Mouse (Mus musculus) limb, embryonic 10.5 days (tissue): ENCODE measurements around the gene Rictor. TPM values are rescaled to one million over a fixed set of nuclear protein-coding genes. Genes with fewer than 3 reads are reported as not detected.

ENCODE experiments used
- DNase-seq: peaks from one replicate; pipeline ENCODE4 v3.0.0-alpha.2; 2017; ENCODE audit warnings: low spot score
- H3K27ac ChIP-seq: fragments of 300-500 bp; sonication (generic); 2 replicates; pipeline ENCODE4 v1.5.1; 2016; ENCODE audit warnings: mild to moderate bottlenecking
- H3K27me3 ChIP-seq: fragments of 300-500 bp; sonication (generic); 2 replicates; pipeline ENCODE4 v1.6.1; 2016; ENCODE audit warnings: low read depth, mild to moderate bottlenecking; ENCODE audit not compliant: poor library complexity, severe bottlenecking
- H3K36me3 ChIP-seq: fragments of 300-500 bp; sonication (generic); 2 replicates; pipeline ENCODE4 v1.6.1; 2016; ENCODE audit warnings: mild to moderate bottlenecking, moderate library complexity
- H3K4me1 ChIP-seq: fragments of 300-500 bp; sonication (generic); 2 replicates; pipeline ENCODE4 v1.6.1; 2016
- H3K4me3 ChIP-seq: fragments of 300-500 bp; sonication (generic); 2 replicates; pipeline ENCODE4 v1.5.1; 2016; ENCODE audit warnings: mild to moderate bottlenecking, moderate library complexity
- H3K9me3 ChIP-seq: fragments of 300-500 bp; sonication (generic); replicated peaks from 2 replicates; pipeline ENCODE4 v1.6.1; 2016; ENCODE audit warnings: mild to moderate bottlenecking
- WGBS: fragments of 180-500 bp; shearing (Covaris S2); methylation state at CpG from one replicate; pipeline ENCODE4 v1.1.7; 2016; 5-methylcytosine and 5-hydroxymethylcytosine counted together
- polyA plus RNA-seq: library from polyadenylated mRNA; unstranded; fragments of >200 nt; fragmentation: Nextera tagmentation; extraction: Ambion mirVana; gene quantifications from 2 replicates; pipeline ENCODE4 v1.2.1, GENCODE M21; 2016

Gene Rictor
- polyA plus RNA-seq, 1 experiment from 2014 or later = 37.7 TPM

DNA sequence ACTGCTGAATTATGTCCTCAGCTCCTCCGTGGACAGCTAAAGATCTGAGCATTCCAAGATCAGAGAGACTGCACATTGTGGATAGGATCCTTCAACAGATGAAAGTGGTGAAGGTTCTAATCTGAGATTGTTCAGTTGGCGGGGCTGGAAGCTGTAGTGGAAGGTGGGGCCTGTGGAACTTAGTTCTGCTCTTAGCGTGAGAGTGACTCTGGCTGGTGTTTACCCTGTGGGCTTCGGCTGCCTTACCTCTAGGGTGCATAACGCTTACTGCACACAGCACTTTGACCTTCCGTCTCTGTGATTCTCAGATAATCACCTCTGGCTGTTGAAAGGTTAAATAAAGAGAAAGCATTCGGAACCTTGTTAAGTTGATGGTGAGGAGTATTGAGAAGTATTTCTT, 6.6 kb downstream of the Rictor start:
- H3K27ac ChIP-seq = no peak overlapping the region
- H3K9me3 ChIP-seq = no peaks in the 10 kb centered on the region
- DNase-seq = no peak
- peaks cover 18% of the 10 kb centered on the region for H3K4me1 ChIP-seq
- H3K4me3 ChIP-seq = no peak overlapping the region
- no peaks in the 10 kb centered on the region for H3K27me3 ChIP-seq
- 58% methylated on average over 7 of the region's 7 CpGs for WGBS
- H3K36me3 ChIP-seq = peaks cover 13% of the 10 kb centered on the region

DNA sequence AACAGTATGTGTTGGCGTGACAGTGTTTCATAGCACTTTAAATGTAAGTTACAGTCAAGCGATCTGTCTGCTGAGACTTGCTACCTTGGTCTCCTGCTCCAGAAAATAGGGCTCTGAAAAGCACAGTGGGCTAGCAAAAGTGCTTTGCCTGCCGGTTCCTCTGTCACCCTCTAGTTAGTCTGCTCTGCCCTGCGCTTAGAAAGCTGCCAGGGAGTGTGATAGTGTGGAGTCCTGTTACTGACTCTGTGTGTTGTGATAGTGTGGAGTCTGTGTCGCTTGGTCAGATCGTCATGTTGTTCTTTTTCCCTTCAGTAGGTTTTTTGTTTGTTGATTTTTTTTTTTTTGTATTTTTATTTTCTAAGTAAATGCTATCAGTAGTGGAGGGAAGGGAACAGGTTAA, 7.1 kb downstream of the Rictor start:
- Histone ChIP-seq H3K27me3 (no peaks in the 10 kb centered on the region), H3K4me1 (peaks cover 14% of the 10 kb centered on the region), H3K9me3 (no peaks in the 10 kb centered on the region), H3K36me3 (peaks cover 17% of the 10 kb centered on the region), H3K27ac (no peak overlapping the region), H3K4me3 (no peak overlapping the region)
- no peak for DNase-seq
- WGBS = 81% methylated on average over 6 of the region's 6 CpGs

DNA sequence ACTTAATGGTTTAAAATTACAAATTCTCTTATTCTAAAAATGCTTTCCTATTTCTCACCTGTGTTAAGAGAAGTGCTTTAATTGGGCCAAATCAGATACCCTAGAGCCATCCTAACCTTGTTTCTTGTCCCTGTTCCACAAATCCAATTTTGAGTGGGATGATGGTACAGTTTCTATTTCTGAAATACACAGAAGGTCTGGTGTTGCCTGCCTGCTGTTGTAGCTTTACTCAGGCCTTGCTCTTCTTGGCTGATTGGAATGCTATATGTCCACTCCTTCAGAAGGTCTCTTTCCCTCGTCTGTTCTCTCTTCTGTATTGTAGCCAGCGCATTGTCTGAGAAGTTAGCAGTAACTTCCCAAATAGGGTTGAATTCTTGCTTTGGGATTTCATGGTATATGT, 13.2 kb downstream of the Rictor start:
- Histone ChIP-seq H3K36me3 (peaks cover 18% of the 10 kb centered on the region), H3K27me3 (no peaks in the 10 kb centered on the region), H3K4me3 (no peak overlapping the region), H3K9me3 (no peaks in the 10 kb centered on the region), H3K27ac (no peak overlapping the region), H3K4me1 (0 out of 2 replicates have a peak, but pooled peaks cover 3% of the 10 kb centered on the region)
- 88% methylated on average over 2 of the region's 2 CpGs for WGBS
- DNase-seq = no peak

DNA sequence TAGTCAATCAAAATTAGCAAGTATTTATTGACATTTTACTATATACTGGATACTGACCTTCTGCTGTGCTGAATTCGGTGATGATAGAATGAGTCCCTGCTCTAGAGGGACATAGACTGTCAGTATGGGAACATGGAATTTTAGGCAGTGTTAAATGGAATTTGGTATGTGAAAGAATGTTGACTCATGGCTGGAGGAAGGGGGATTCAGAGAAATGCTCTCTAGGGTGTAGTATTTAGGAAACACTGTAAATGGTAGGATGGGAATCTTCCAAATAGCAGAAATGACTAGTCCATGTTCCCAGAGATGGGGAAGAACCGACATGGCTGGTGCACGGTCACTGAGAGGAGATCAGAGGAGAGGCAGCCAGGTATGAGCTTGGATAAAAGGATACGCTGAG, 13.6 kb downstream of the Rictor start:
- Histone ChIP-seq H3K4me1 (0 out of 2 replicates have a peak, but pooled peaks cover 3% of the 10 kb centered on the region), H3K27me3 (no peaks in the 10 kb centered on the region), H3K4me3 (no peak overlapping the region), H3K36me3 (peaks cover 18% of the 10 kb centered on the region), H3K9me3 (no peaks in the 10 kb centered on the region), H3K27ac (no peak overlapping the region)
- DNase-seq = no peak
- 94% methylated on average over 4 of the region's 4 CpGs for WGBS

DNA sequence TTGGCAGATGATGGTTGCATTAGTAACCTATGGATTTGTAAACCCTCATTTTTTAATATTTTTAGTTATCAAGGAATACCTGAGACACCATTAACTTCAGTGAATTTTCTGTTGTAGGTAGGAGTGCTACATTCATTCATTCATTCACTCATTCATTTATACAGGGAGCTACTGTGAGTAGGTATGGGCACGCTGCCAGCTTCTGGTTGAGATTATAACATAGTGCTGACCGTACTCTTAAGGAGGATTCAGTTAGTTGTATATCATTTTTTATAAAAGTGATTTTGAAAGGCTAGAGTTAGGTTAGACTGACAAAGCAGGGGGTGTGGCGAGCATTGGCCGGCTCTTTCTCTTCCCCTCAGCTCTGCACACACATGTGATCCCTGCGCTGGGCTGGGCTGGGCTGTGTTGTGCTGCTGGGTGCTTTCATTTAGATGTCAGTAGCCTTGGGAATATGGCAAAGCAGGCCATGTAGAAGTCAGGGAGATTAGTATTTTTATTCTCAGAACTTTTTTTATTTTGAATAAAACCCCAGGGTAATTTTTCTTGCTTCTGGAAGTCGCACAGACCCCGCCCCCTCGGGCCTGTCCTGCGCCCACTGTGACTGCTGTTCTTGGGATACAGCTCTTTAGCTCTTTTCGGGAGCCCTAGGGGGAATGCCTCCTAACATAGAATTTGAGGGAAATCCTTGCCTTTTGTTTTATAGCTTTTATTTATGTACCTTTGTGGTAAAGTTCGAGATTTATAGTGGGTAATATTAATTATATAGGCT, 14.4 kb downstream of the Rictor start:
- 94% methylated on average over 11 of the region's 11 CpGs for WGBS
- Histone ChIP-seq H3K36me3 (peaks cover 18% of the 10 kb centered on the region), H3K9me3 (no peaks in the 10 kb centered on the region), H3K27ac (no peak overlapping the region), H3K27me3 (no peaks in the 10 kb centered on the region), H3K4me3 (no peak overlapping the region), H3K4me1 (peaks cover 4% of the 10 kb centered on the region; the same call in 1 of the 2 replicates)
- no peak for DNase-seq

DNA sequence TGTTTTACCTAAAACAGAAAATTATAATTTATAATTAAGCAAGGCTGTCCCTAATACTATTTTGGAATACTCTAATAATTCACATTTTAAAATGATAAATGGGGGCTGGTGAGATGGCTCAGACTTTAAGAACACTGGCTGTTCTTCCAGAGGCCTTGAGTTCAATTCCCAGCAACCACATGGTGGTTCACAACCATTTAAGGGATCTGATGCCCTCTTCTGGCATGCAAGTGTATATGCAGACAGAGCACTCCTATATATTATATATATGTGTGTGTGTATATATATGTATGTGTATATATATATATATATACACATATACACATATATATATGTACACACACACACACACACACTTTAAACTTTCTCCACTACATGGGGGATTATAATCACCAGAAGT, 15.2 kb downstream of the Rictor start:
- no peak overlapping the region for H3K27ac ChIP-seq
- DNase-seq = no peak
- H3K27me3 ChIP-seq = no peaks in the 10 kb centered on the region
- peaks cover 18% of the 10 kb centered on the region for H3K36me3 ChIP-seq
- H3K4me1 ChIP-seq = peaks cover 10% of the 10 kb centered on the region; the same call in 1 of the 2 replicates
- no peak overlapping the region for H3K4me3 ChIP-seq
- no peaks in the 10 kb centered on the region for H3K9me3 ChIP-seq

DNA sequence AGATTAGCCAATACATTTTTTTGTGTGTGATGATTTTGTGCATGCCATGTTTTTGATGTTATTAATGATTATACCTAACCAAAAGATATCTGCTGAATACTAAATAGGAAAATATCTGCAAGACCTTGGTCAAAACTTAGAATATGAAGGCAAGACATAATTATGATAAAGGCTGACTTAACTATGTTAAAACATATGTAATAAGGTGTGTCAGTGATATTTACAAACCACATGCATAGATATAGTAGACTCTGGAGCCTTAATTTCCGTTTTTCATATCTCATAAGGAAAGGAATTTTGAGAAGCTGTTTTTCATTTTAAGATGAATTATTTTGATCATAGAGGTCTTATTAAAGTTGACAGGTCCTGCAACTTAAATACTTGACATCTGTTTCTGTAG, 16.3 kb downstream of the Rictor start:
- no peaks in the 10 kb centered on the region for H3K9me3 ChIP-seq
- H3K36me3 ChIP-seq = peaks cover 9% of the 10 kb centered on the region
- no peaks in the 10 kb centered on the region for H3K27me3 ChIP-seq
- 89% methylated on average over 1 of the region's 1 CpGs for whole genome bisulfite sequencing
- H3K4me3 ChIP-seq = no peak overlapping the region
- peaks cover 10% of the 10 kb centered on the region; the same call in 1 of the 2 replicates for H3K4me1 ChIP-seq
- no peak for DNase-seq
- no peak overlapping the region for H3K27ac ChIP-seq

DNA sequence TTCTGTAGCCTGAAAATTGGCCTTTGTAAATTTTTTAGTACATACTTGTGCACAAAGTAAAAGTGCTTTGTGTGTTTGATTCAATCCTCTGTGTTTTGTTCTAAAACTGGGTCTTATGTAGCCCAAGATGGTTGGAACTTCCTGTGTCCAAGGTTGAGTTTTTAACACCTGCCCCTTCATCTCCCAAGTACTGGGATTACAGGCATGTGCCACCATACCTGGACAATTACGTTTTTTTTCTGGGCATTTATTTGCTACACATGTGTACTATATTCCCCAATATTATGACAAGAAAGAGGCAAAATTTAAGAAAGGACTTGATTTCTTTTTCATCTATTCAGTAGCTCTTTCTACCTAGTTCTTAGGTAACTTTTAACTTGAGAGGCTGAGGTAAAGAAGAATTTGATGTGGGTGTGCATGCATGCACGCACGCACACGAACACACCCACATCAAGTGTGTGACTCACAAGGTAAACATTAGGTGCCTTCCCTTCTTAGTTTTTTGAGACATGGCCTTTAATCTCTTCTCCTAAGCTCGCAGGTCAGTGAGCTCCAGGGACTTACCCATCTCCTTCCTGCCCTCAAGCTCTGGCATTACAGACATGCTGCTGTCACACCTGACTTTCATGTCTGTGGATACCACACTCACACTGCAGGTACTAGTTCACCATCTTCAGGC, 18.1 kb downstream of the Rictor start:
- Histone ChIP-seq H3K4me3 (no peak overlapping the region), H3K9me3 (no peaks in the 10 kb centered on the region), H3K36me3 (no peaks in the 10 kb centered on the region), H3K27ac (no peak overlapping the region), H3K27me3 (no peaks in the 10 kb centered on the region), H3K4me1 (peaks cover 10% of the 10 kb centered on the region; the same call in 1 of the 2 replicates)
- DNase-seq = no peak
- WGBS = 92% methylated on average over 5 of the region's 5 CpGs

DNA sequence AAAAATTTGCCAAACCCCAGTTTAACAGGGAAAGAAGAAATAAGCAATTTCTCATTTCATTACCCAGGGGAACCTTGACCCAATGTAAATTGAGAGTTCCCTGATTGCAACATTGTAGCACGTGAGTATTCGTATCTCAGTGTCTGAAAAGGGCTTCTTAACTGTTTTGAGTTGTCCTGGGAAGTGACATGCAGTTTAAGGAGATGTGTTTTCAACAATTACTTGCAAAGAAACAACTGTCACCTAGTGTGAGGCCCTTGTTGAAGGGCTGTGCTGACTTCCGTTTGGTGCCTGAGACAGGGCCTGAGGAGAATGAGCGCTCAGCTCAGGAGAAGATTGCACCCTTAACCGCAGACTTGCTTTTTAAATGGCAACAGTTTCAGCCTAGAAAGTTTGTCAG, 24.9 kb downstream of the Rictor start:
- peaks cover 6% of the 10 kb centered on the region for H3K4me1 ChIP-seq
- no peak for DNase-seq
- H3K9me3 ChIP-seq = no peaks in the 10 kb centered on the region
- no peak overlapping the region for H3K4me3 ChIP-seq
- no peaks in the 10 kb centered on the region for H3K27me3 ChIP-seq
- H3K36me3 ChIP-seq = no peaks in the 10 kb centered on the region
- no peak overlapping the region for H3K27ac ChIP-seq
- WGBS = 60% methylated on average over 5 of the region's 5 CpGs

DNA sequence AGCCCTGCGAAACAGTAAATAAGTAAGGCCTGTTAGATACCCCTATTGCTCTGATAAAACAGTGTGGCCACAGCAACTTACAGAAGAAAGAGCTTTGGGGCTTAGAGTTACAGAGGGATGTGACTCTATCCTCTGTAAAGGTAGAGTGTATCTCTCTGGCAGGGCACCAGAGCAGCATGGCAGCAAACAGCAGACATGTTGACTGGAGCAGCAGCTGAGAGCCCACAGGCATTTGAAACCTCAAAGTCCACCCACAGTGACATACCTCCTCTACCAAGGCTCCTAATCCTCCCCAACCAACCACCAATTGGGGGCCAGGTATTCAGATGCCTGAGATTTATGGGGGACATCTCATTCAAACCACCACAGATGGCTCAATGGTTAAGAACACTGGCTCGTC, 31.0 kb downstream of the Rictor start:
- Histone ChIP-seq H3K4me3 (no peak overlapping the region), H3K36me3 (peaks cover 11% of the 10 kb centered on the region), H3K9me3 (no peaks in the 10 kb centered on the region), H3K4me1 (peaks cover 5% of the 10 kb centered on the region), H3K27me3 (no peaks in the 10 kb centered on the region), H3K27ac (no peak overlapping the region)
- no peak for DNase-seq
- 96% methylated on average over 2 of the region's 2 CpGs for WGBS

DNA sequence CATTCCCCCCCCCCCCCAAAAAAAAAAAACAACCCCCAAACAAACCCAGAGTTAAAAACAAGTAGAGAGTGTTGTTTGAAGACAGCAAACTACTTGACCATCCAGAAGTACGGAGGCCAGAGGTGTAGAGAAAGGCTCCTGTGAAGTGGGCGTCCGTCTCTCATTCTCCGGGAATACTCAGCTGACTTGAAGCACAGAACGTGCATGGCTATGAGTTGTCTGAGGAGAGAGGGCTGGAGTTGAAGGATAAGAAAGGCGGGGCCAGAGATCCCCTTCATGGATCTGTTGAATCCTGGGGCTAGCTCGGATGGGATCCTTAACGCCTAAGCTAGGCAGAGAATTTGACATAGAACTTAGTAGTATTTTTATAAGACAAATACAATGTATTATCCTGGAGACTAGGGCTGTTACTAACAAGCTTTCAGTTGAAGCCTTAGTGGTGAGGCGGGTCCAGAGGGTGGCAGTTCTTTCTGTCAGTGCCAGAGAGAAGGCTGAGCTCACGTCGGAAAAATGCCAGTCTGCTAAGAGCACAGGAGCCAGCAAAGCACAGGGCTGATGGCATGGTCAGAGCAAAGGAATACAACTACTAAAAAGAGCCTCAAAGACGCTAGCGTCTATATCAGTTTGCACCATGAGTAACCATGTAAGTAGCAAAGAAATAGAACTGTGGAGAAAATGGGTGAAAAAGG, 34.3 kb downstream of the Rictor start:
- Histone ChIP-seq H3K36me3 (peaks cover 23% of the 10 kb centered on the region), H3K27ac (no peak overlapping the region), H3K4me3 (no peak overlapping the region), H3K27me3 (no peaks in the 10 kb centered on the region), H3K9me3 (no peaks in the 10 kb centered on the region), H3K4me1 (no peaks in the 10 kb centered on the region)
- 76% methylated on average over 13 of the region's 13 CpGs for WGBS
- DNase-seq = no peak

DNA sequence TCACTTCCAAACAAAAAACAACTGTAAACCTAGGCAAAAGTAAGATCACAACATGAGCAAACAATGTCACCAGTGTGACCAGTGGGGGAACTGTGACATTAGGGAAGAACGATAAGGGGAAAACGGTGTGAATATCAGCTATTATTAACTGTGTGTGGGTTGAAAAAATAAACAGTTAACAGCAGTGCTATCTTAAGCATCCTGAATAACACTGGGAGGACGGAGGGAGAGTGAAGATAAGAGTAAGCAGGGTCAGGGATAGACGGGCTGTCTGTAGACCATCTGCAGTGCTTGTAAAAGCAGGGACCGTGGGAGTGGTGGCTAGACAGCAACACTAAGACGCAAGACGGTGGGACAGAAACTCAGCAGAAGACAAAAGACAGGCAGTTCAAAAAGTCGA, 35.5 kb downstream of the Rictor start:
- H3K4me3 ChIP-seq = no peak overlapping the region
- H3K27me3 ChIP-seq = no peaks in the 10 kb centered on the region
- H3K36me3 ChIP-seq = peaks cover 29% of the 10 kb centered on the region
- H3K4me1 ChIP-seq = no peaks in the 10 kb centered on the region
- WGBS = 22% methylated on average over 8 of the region's 8 CpGs
- no peaks in the 10 kb centered on the region for H3K9me3 ChIP-seq
- no peak for DNase-seq
- H3K27ac ChIP-seq = no peak overlapping the region
